8 mouse cellular contexts compared by ENCODE assay signal in genomic region chr8:11382059-11382810, GRCm38 (mm10).
DNase-seq lines count a peak whose midpoint lies in the region; ATAC-seq and TF ChIP-seq lines count a peak whose summit lies in the region.

No protein-coding gene starts in this region.

- H3K9me3 ChIP-seq in forebrain, embryonic 14.5 days (replicated peaks; ENCODE audit: control insufficient read depth, low read length): no peaks in the 10 kb centered on the region
- no peaks in the 10 kb centered on the region for H3K9me3 ChIP-seq in heart, postnatal 0 days (replicated peaks; ENCODE audit: control insufficient read depth, low read length)
- no peaks in the 10 kb centered on the region for H3K9me3 ChIP-seq in midbrain, embryonic 14.5 days (ENCODE audit: control insufficient read depth, low read length)
- H3K9me3 ChIP-seq in liver, postnatal 0 days (ENCODE audit: low read length): no peaks in the 10 kb centered on the region

- TF ChIP-seq CTCF in heart, postnatal 0 days (IDR thresholded peaks at IDR 0.05; ENCODE audit: low read depth): no peak
- TF ChIP-seq CTCF in liver, postnatal 0 days (IDR thresholded peaks at IDR 0.05; ENCODE audit: low read depth): no peak

- peak overlapping the region; percentile 21; the same call in 1 of the 2 replicates for H3K27ac ChIP-seq in forebrain, embryonic 14.5 days (ENCODE audit: low read depth, low read length)
- H3K27ac ChIP-seq in heart, postnatal 0 days (ENCODE audit: low read depth): peak overlapping the region; percentile 87
- no peak overlapping the region for H3K27ac ChIP-seq in midbrain, embryonic 14.5 days (replicated peaks; ENCODE audit: low read depth, low read length)
- H3K27ac ChIP-seq in liver, postnatal 0 days (ENCODE audit: low read depth): no peak overlapping the region

- H3K4me3 ChIP-seq in forebrain, embryonic 14.5 days (ENCODE audit: low read depth, low read length): no peak overlapping the region
- H3K4me3 ChIP-seq in heart, postnatal 0 days (ENCODE audit: low read depth, low read length): no peak overlapping the region
- no peak overlapping the region for H3K4me3 ChIP-seq in midbrain, embryonic 14.5 days (replicated peaks; ENCODE audit: low read depth, low read length)
- no peak overlapping the region for H3K4me3 ChIP-seq in liver, postnatal 0 days (ENCODE audit: low read depth, low read length)

- WGBS in forebrain, embryonic 14.5 days: 18% methylated on average over 19 of the region's 19 CpGs
- 19% methylated on average over 19 of the region's 19 CpGs for WGBS in heart, postnatal 0 days
- 37% methylated on average over 19 of the region's 19 CpGs for WGBS in midbrain, embryonic 14.5 days
- WGBS in liver, postnatal 0 days (ENCODE audit: insufficient replicate concordance): 65% methylated on average over 19 of the region's 19 CpGs

- peak; percentile 85 for DNase-seq in 3134 (ENCODE audit: extremely low read depth, insufficient read length, low spot score)
- DNase-seq in adrenal gland, postnatal 10 days: peak; percentile 81
- peak; percentile 58 for DNase-seq in forebrain, embryonic 14.5 days (ENCODE audit: low spot score)
- peak; percentile 77 for DNase-seq in heart, postnatal 0 days (ENCODE audit: low spot score)
- DNase-seq in layer of hippocampus, adult 9-11 months: peak; percentile 85
- DNase-seq in midbrain, embryonic 14.5 days: peak; percentile 47
- DNase-seq in urinary bladder, postnatal 14 days (ENCODE audit: low spot score): peak; percentile 60
- DNase-seq in liver, postnatal 0 days: no peak

- H3K36me3 ChIP-seq in forebrain, embryonic 14.5 days (ENCODE audit: control insufficient read depth, insufficient read depth, low read length): no peaks in the 10 kb centered on the region
- H3K36me3 ChIP-seq in heart, postnatal 0 days (replicated peaks; ENCODE audit: control insufficient read depth, insufficient read depth, low read length): 0 out of 2 replicates have a peak, but pooled peaks cover 12% of the 10 kb centered on the region
- no peaks in the 10 kb centered on the region for H3K36me3 ChIP-seq in midbrain, embryonic 14.5 days (ENCODE audit: control insufficient read depth, insufficient read depth, low read length)
- no peaks in the 10 kb centered on the region for H3K36me3 ChIP-seq in liver, postnatal 0 days (replicated peaks; ENCODE audit: insufficient read depth, low read length)

- no peak for TF ChIP-seq EP300 in heart, postnatal 0 days (IDR thresholded peaks at IDR 0.05; ENCODE audit: low read depth)
- TF ChIP-seq EP300 in liver, postnatal 0 days (IDR thresholded peaks at IDR 0.05; ENCODE audit: low read depth): no peak

- peak; percentile 40; the same call in 1 of the 2 replicates for ATAC-seq in forebrain, embryonic 14.5 days
- peak; percentile 77 for ATAC-seq in heart, postnatal 0 days (ENCODE audit: insufficient read depth, low read depth)
- no peak for ATAC-seq in midbrain, embryonic 14.5 days (ENCODE audit: low FRiP score, low TSS enrichment)
- ATAC-seq in liver, postnatal 0 days: no peak

- no peaks in the 10 kb centered on the region for H3K27me3 ChIP-seq in forebrain, embryonic 14.5 days (replicated peaks; ENCODE audit: control insufficient read depth, insufficient read depth, low read length)
- H3K27me3 ChIP-seq in heart, postnatal 0 days (ENCODE audit: control insufficient read depth, insufficient read depth, low read length): no peaks in the 10 kb centered on the region
- H3K27me3 ChIP-seq in midbrain, embryonic 14.5 days (ENCODE audit: control insufficient read depth, insufficient read depth, low read length): no peaks in the 10 kb centered on the region
- H3K27me3 ChIP-seq in liver, postnatal 0 days (ENCODE audit: insufficient read depth, low read length): no peaks in the 10 kb centered on the region

- peaks cover 11% of the 10 kb centered on the region; the same call in 1 of the 2 replicates for H3K4me1 ChIP-seq in forebrain, embryonic 14.5 days (ENCODE audit: control insufficient read depth, insufficient read depth, low read length)
- H3K4me1 ChIP-seq in heart, postnatal 0 days (ENCODE audit: control insufficient read depth, insufficient read depth): peaks cover 72% of the 10 kb centered on the region
- peaks cover 12% of the 10 kb centered on the region; the same call in 1 of the 2 replicates for H3K4me1 ChIP-seq in midbrain, embryonic 14.5 days (ENCODE audit: control insufficient read depth, insufficient read depth, low read length)
- peaks cover 4% of the 10 kb centered on the region; the same call in 1 of the 2 replicates for H3K4me1 ChIP-seq in liver, postnatal 0 days (ENCODE audit: insufficient read depth)

- no peak overlapping the region for H3K9ac ChIP-seq in forebrain, embryonic 14.5 days (ENCODE audit: low read length)
- peak overlapping the region; percentile 25; the same call in 1 of the 2 replicates for H3K9ac ChIP-seq in heart, postnatal 0 days (replicated peaks; ENCODE audit: low read depth, low read length)
- no peak overlapping the region for H3K9ac ChIP-seq in midbrain, embryonic 14.5 days (replicated peaks; ENCODE audit: low read length)
- H3K9ac ChIP-seq in liver, postnatal 0 days (replicated peaks): no peak overlapping the region

- no peak overlapping the region for H3K4me2 ChIP-seq in forebrain, embryonic 14.5 days (ENCODE audit: low read length)
- H3K4me2 ChIP-seq in heart, postnatal 0 days (ENCODE audit: low read depth, low read length): peak overlapping the region; percentile 23; the same call in 1 of the 2 replicates
- no peak overlapping the region for H3K4me2 ChIP-seq in midbrain, embryonic 14.5 days (ENCODE audit: low read length)
- no peak overlapping the region for H3K4me2 ChIP-seq in liver, postnatal 0 days (ENCODE audit: low read depth, low read length)

Comparison
In these comparisons a context has a peak if more than half of its experiments do, and no peak if none do; other contexts are left out.
1. ATAC-seq: peak in forebrain, embryonic 14.5 days (single experiment) and heart, postnatal 0 days (single experiment); none in midbrain, embryonic 14.5 days (single experiment) and liver, postnatal 0 days (single experiment).
2. H3K27ac ChIP-seq: peak in forebrain, embryonic 14.5 days (single experiment) and heart, postnatal 0 days (single experiment); none in midbrain, embryonic 14.5 days (single experiment) and liver, postnatal 0 days (single experiment).